Mouse (Mus musculus) thymus, adult 2 months (tissue): Measurements from ENCODE around the gene Gart. TPM values are rescaled to one million over a fixed set of nuclear protein-coding genes. Genes with fewer than 3 reads are reported as not detected.

ENCODE experiments used
- DNase-seq: peaks from one replicate; pipeline ENCODE4 v3.0.0; 2021
- H3K27ac ChIP-seq: fragments of 200-500 bp; 2 replicates; pipeline ENCODE4 v1.5.1; 2012; ENCODE audit warnings: low read length, control low read depth; ENCODE audit not compliant: control insufficient read depth, insufficient read depth
- H3K27me3 ChIP-seq: fragments of 200-500 bp; 2 replicates; pipeline ENCODE4 v1.6.1; 2012; ENCODE audit warnings: mild to moderate bottlenecking, low read length, moderate library complexity, mixed read lengths; ENCODE audit not compliant: control insufficient read depth, insufficient read depth
- H3K36me3 ChIP-seq: fragments of 200-500 bp; 2 replicates; pipeline ENCODE4 v1.6.1; 2012; ENCODE audit warnings: mild to moderate bottlenecking, low read length, moderate library complexity; ENCODE audit not compliant: control insufficient read depth, insufficient read depth
- H3K4me1 ChIP-seq: fragments of 200-500 bp; replicated peaks from 2 replicates; pipeline ENCODE4 v1.6.1; 2012; ENCODE audit warnings: low read length; ENCODE audit not compliant: control insufficient read depth, insufficient read depth
- H3K4me3 ChIP-seq: fragments of 200-500 bp; 2 replicates; pipeline ENCODE4 v1.5.1; 2012; ENCODE audit warnings: mild to moderate bottlenecking, low read length, control low read depth, moderate library complexity; ENCODE audit not compliant: control insufficient read depth, insufficient read depth
- CTCF ChIP-seq: fragments of 200-500 bp; IDR thresholded peaks from 2 replicates; pipeline ENCODE4 v1.5.1; 2012; ENCODE audit warnings: mild to moderate bottlenecking, control low read depth, low read length, moderate library complexity, borderline replicate concordance; ENCODE audit not compliant: control insufficient read depth, poor library complexity, insufficient read depth; ENCODE audit errors: extremely low read depth
- POLR2A ChIP-seq: fragments of 200-500 bp; IDR thresholded peaks from 2 replicates; pipeline ENCODE4 v1.6.1; 2012; ENCODE audit warnings: mild to moderate bottlenecking, low read length, control low read depth, moderate library complexity; ENCODE audit not compliant: control insufficient read depth, poor library complexity, insufficient read depth; ENCODE audit errors: extremely low read depth
- WGBS: fragments of 180-500 bp; shearing (Covaris S2); methylation state at CpG from one replicate; pipeline ENCODE4 v1.1.7; 2018; 5-methylcytosine and 5-hydroxymethylcytosine counted together
- polyA plus RNA-seq: library from polyadenylated mRNA; depleted of rRNA; stranded (reverse); fragments of >200 nt; gene quantifications from 2 replicates; pipeline ENCODE4 v1.2.3, GENCODE M21; 2012

Gart gene
- polyA plus RNA-seq, 1 experiment: 44.6 TPM

GRCm38 (mm10) chr16:91627831-91628230, 18.9 kb downstream of the Gart start:
- Histone ChIP-seq H3K27me3 (no peaks in the 10 kb centered on the region), H3K4me3 (no peak overlapping the region), H3K4me1 (no peaks in the 10 kb centered on the region), H3K36me3 (peaks cover 53% of the 10 kb centered on the region), H3K27ac (no peak overlapping the region)
- no peak for DNase-seq
- WGBS: 97% methylated on average over 7 of the region's 7 CpGs
- TF ChIP-seq POLR2A: no peak
- TF ChIP-seq CTCF: no peak

- H3K36me3 ChIP-seq: peaks cover 42% of the 10 kb centered on the region
- H3K4me1 ChIP-seq: 0 out of 2 replicates have a peak, but pooled peaks cover 2% of the 10 kb centered on the region
- TF ChIP-seq CTCF: no peak
- no peak for TF ChIP-seq POLR2A
- no peaks in the 10 kb centered on the region for H3K27me3 ChIP-seq
- no peak overlapping the region for H3K27ac ChIP-seq
- WGBS: 97% methylated on average over 9 of the region's 9 CpGs
- H3K4me3 ChIP-seq: no peak overlapping the region
- DNase-seq: no peak
Observed at GRCm38 (mm10) chr16:91623074-91623473, 23.7 kb downstream of the Gart start.

GRCm38 (mm10) chr16:91620991-91621390, 25.8 kb downstream of the Gart start:
- WGBS: 96% methylated on average over 11 of the region's 11 CpGs
- H3K36me3 ChIP-seq: peaks cover 31% of the 10 kb centered on the region
- no peak for TF ChIP-seq CTCF
- TF ChIP-seq POLR2A: no peak

GRCm38 (mm10) chr16:91620185-91620584, 26.6 kb downstream of the Gart start:
- no peaks in the 10 kb centered on the region for H3K27me3 ChIP-seq
- no peak overlapping the region for H3K4me3 ChIP-seq
- H3K4me1 ChIP-seq: 0 out of 2 replicates have a peak, but pooled peaks cover 2% of the 10 kb centered on the region
- H3K27ac ChIP-seq: no peak overlapping the region
- TF ChIP-seq CTCF (no peak), POLR2A (no peak)
- H3K36me3 ChIP-seq: peaks cover 28% of the 10 kb centered on the region
- DNase-seq: no peak
- WGBS: 96% methylated on average over 5 of the region's 5 CpGs

More at GRCm38 (mm10) chr16:91620991-91621390, 25.8 kb downstream of the Gart start:
- DNase-seq: no peak
- Histone ChIP-seq H3K4me1 (0 out of 2 replicates have a peak, but pooled peaks cover 2% of the 10 kb centered on the region), H3K27me3 (no peaks in the 10 kb centered on the region), H3K27ac (no peak overlapping the region), H3K4me3 (no peak overlapping the region)

- DNase-seq: peak; percentile 87
- Histone ChIP-seq H3K4me3 (peak within 1 kb of the TSS; percentile 58), H3K27ac (no peak within 1 kb of the TSS), H3K27me3 (no peaks in the 10 kb centered on the region), H3K4me1 (0 out of 2 replicates have a peak, but pooled peaks cover 2% of the 10 kb centered on the region), H3K36me3 (peaks cover 22% of the 10 kb centered on the region)
- TF ChIP-seq CTCF (no peak), POLR2A (0 out of 2 replicates have a peak, but pooled peaks have one; percentile 31)
- 12% methylated on average over 39 of the region's 39 CpGs for WGBS
Observed at GRCm38 (mm10) chr16:91618511-91619501, 27.9 kb downstream of the Gart start, which contains the start of gene Dnajc28. TSS of gene Dnajc28 (minus strand) at chr16:91619026.

GRCm38 (mm10) chr16:91614552-91614951, 32.2 kb downstream of the Gart start:
- Histone ChIP-seq H3K27me3 (no peaks in the 10 kb centered on the region), H3K27ac (no peak overlapping the region), H3K36me3 (no peaks in the 10 kb centered on the region), H3K4me1 (peaks cover 9% of the 10 kb centered on the region), H3K4me3 (no peak overlapping the region)
- DNase-seq: no peak
- 75% methylated on average over 6 of the region's 6 CpGs for WGBS
- TF ChIP-seq CTCF: no peak
- no peak for TF ChIP-seq POLR2A
